Mouse (Mus musculus) hindbrain, embryonic 11.5 days (tissue): ENCODE measurements at regions not wholly inside any gene's neighbourhood (a gene's known extent, or its start where the extent isn't known, plus 50 kb on each side); places are given as distances from the start of the nearest gene placed in this dataset.

Experiments used
- ATAC-seq: fragments of 200-750 bp; cut with Nextera tagmentation; 2 replicates; pipeline ENCODE4 v1.8.0; 2017; ENCODE audit warnings: mild to moderate bottlenecking, moderate TSS enrichment, moderate library complexity; ENCODE audit not compliant: low FRiP score
- DNase-seq: peaks from one replicate; pipeline ENCODE4 v3.0.0-alpha.2; 2015; ENCODE audit warnings: low spot score
- H3K27ac ChIP-seq: fragments of 300-500 bp; sonication (generic); 2 replicates; pipeline ENCODE4 v1.5.1; 2014; ENCODE audit warnings: mild to moderate bottlenecking, low read depth, low read length
- H3K27me3 ChIP-seq: fragments of 300-500 bp; sonication (generic); 2 replicates; pipeline ENCODE4 v1.6.1; 2014; ENCODE audit warnings: mild to moderate bottlenecking, low read length, moderate library complexity, mixed read lengths; ENCODE audit not compliant: control insufficient read depth, insufficient read depth
- H3K36me3 ChIP-seq: fragments of 300-500 bp; sonication (generic); 2 replicates; pipeline ENCODE4 v1.6.1; 2014; ENCODE audit warnings: mild to moderate bottlenecking, low read length, moderate library complexity, mixed read lengths; ENCODE audit not compliant: control insufficient read depth, insufficient read depth
- H3K4me1 ChIP-seq: fragments of 300-500 bp; sonication (generic); replicated peaks from 2 replicates; pipeline ENCODE4 v1.6.1; 2014; ENCODE audit warnings: low read length, mixed read lengths; ENCODE audit not compliant: control insufficient read depth, insufficient read depth
- H3K4me2 ChIP-seq: fragments of 300-500 bp; sonication (generic); replicated peaks from 2 replicates; pipeline ENCODE4 v1.6.1; 2014; ENCODE audit warnings: mild to moderate bottlenecking, low read depth, low read length
- H3K4me3 ChIP-seq: fragments of 300-500 bp; sonication (generic); 2 replicates; pipeline ENCODE4 v1.5.1; 2014; ENCODE audit warnings: low read depth, low read length
- H3K9ac ChIP-seq: fragments of 300-500 bp; sonication (generic); 2 replicates; pipeline ENCODE4 v1.6.1; 2014; ENCODE audit warnings: low read depth, low read length
- H3K9me3 ChIP-seq: fragments of 300-500 bp; sonication (generic); 2 replicates; pipeline ENCODE4 v1.6.1; 2016; ENCODE audit warnings: low read length; ENCODE audit not compliant: control insufficient read depth
- WGBS: fragments of 180-500 bp; shearing (Covaris S2); extraction: QIAGEN DNeasy Blood & Tissue Kit; methylation state at CpG from one replicate; pipeline ENCODE4 v1.1.7; 2014; 5-methylcytosine and 5-hydroxymethylcytosine counted together

GRCm38 (mm10) chr8:87230096-87230495 lies 242.3 kb downstream of the Cbln1 start:
- H3K36me3 ChIP-seq: no peaks in the 10 kb centered on the region
- WGBS: 87% methylated on average over 4 of the region's 4 CpGs
- no peaks in the 10 kb centered on the region for H3K9me3 ChIP-seq
- ATAC-seq: no peak
- no peak overlapping the region for H3K9ac ChIP-seq
- no peak for DNase-seq
- no peak overlapping the region for H3K4me3 ChIP-seq
- H3K4me1 ChIP-seq: peaks cover 11% of the 10 kb centered on the region
- H3K27ac ChIP-seq: no peak overlapping the region
- no peak overlapping the region for H3K4me2 ChIP-seq
- H3K27me3 ChIP-seq: 0 out of 2 replicates have a peak, but pooled peaks cover 2% of the 10 kb centered on the region

GRCm38 (mm10) chr8:87229182-87229581 lies 243.2 kb downstream of the Cbln1 start:
- H3K4me3 ChIP-seq: no peak overlapping the region
- H3K36me3 ChIP-seq: no peaks in the 10 kb centered on the region
- H3K4me1 ChIP-seq: peaks cover 10% of the 10 kb centered on the region
- DNase-seq: no peak
- H3K9ac ChIP-seq: no peak overlapping the region
- no peaks in the 10 kb centered on the region for H3K9me3 ChIP-seq
- H3K27ac ChIP-seq: no peak overlapping the region
- H3K4me2 ChIP-seq: no peak overlapping the region
- no peak for ATAC-seq
- WGBS: 94% methylated on average over 6 of the region's 6 CpGs
- H3K27me3 ChIP-seq: 0 out of 2 replicates have a peak, but pooled peaks cover 2% of the 10 kb centered on the region

- ATAC-seq (no peak), DNase-seq (no peak)
- peaks cover 7% of the 10 kb centered on the region; the same call in 1 of the 2 replicates for H3K4me1 ChIP-seq
- no peak overlapping the region for H3K4me3 ChIP-seq
- no peak overlapping the region for H3K9ac ChIP-seq
- WGBS: 86% methylated on average over 6 of the region's 6 CpGs
- no peaks in the 10 kb centered on the region for H3K36me3 ChIP-seq
- 0 out of 2 replicates have a peak, but pooled peaks cover 2% of the 10 kb centered on the region for H3K27me3 ChIP-seq
- no peak overlapping the region for H3K4me2 ChIP-seq
- no peak overlapping the region for H3K27ac ChIP-seq
- H3K9me3 ChIP-seq: no peaks in the 10 kb centered on the region
These were observed 243.6 kb downstream of the Cbln1 start for GRCm38 (mm10) chr8:87228777-87229176.

GRCm38 (mm10) chr8:87225504-87226425 lies 246.6 kb downstream of the Cbln1 start:
- H3K4me3 ChIP-seq: no peak overlapping the region
- no peaks in the 10 kb centered on the region for H3K36me3 ChIP-seq
- no peak overlapping the region for H3K27ac ChIP-seq
- no peak overlapping the region for H3K9ac ChIP-seq
- ATAC-seq (no peak), DNase-seq (no peak)
- H3K27me3 ChIP-seq: 0 out of 2 replicates have a peak, but pooled peaks cover 2% of the 10 kb centered on the region
- no peak overlapping the region for H3K4me2 ChIP-seq
- H3K4me1 ChIP-seq: no peaks in the 10 kb centered on the region
- 75% methylated on average over 11 of the region's 11 CpGs for WGBS
- H3K9me3 ChIP-seq: no peaks in the 10 kb centered on the region

- no peak for ATAC-seq
- no peaks in the 10 kb centered on the region for H3K9me3 ChIP-seq
- 88% methylated on average over 6 of the region's 6 CpGs for WGBS
- no peak overlapping the region for H3K4me2 ChIP-seq
- H3K9ac ChIP-seq: no peak overlapping the region
- no peaks in the 10 kb centered on the region; the same call in 1 of the 2 replicates for H3K4me1 ChIP-seq
- H3K4me3 ChIP-seq: no peak overlapping the region
- no peaks in the 10 kb centered on the region for H3K27me3 ChIP-seq
- H3K27ac ChIP-seq: no peak overlapping the region
- no peak for DNase-seq
- no peaks in the 10 kb centered on the region for H3K36me3 ChIP-seq
These were observed 251.8 kb downstream of the Cbln1 start for GRCm38 (mm10) chr8:87220581-87220980.

- no peak for ATAC-seq
- 22% methylated on average over 6 of the region's 6 CpGs for WGBS
- no peaks in the 10 kb centered on the region for H3K36me3 ChIP-seq
These were observed 253.4 kb downstream of the Cbln1 start for GRCm38 (mm10) chr8:87218956-87219482.

GRCm38 (mm10) chr8:87214962-87215361 lies 257.4 kb downstream of the Cbln1 start:
- no peaks in the 10 kb centered on the region; the same call in 1 of the 2 replicates for H3K4me1 ChIP-seq
- WGBS: 79% methylated on average over 10 of the region's 10 CpGs
- no peak overlapping the region for H3K4me3 ChIP-seq
- no peak overlapping the region for H3K27ac ChIP-seq
- H3K27me3 ChIP-seq: no peaks in the 10 kb centered on the region
- no peaks in the 10 kb centered on the region for H3K9me3 ChIP-seq
- no peak overlapping the region for H3K9ac ChIP-seq
- H3K36me3 ChIP-seq: no peaks in the 10 kb centered on the region
- ATAC-seq (no peak), DNase-seq (no peak)
- no peak overlapping the region for H3K4me2 ChIP-seq

More at GRCm38 (mm10) chr8:87218956-87219482, 253.4 kb downstream of the Cbln1 start:
- Histone ChIP-seq H3K27me3 (no peaks in the 10 kb centered on the region), H3K4me3 (no peak overlapping the region), H3K9ac (no peak overlapping the region), H3K4me1 (no peaks in the 10 kb centered on the region; the same call in 1 of the 2 replicates), H3K9me3 (no peaks in the 10 kb centered on the region), H3K27ac (no peak overlapping the region), H3K4me2 (no peak overlapping the region)
- peak; percentile 39 for DNase-seq

GRCm38 (mm10) chr8:87210546-87210945 lies 261.9 kb downstream of the Cbln1 start:
- no peak overlapping the region for H3K4me2 ChIP-seq
- H3K9ac ChIP-seq: no peak overlapping the region
- H3K4me3 ChIP-seq: no peak overlapping the region
- ATAC-seq (no peak), DNase-seq (no peak)
- no peaks in the 10 kb centered on the region for H3K27me3 ChIP-seq
- no peak overlapping the region for H3K27ac ChIP-seq
- 70% methylated on average over 4 of the region's 4 CpGs for WGBS
- no peaks in the 10 kb centered on the region for H3K9me3 ChIP-seq
- H3K4me1 ChIP-seq: no peaks in the 10 kb centered on the region
- no peaks in the 10 kb centered on the region for H3K36me3 ChIP-seq
